25 mouse cellular contexts compared by ENCODE assay signal in genomic region chr11:4271544-4271943, GRCm38 (mm10). TPM values are rescaled to one million over a fixed set of nuclear protein-coding genes. Genes with fewer than 3 reads are reported as not detected.
DNase-seq lines count a peak whose midpoint lies in the region; ATAC-seq and TF ChIP-seq lines count a peak whose summit lies in the region.
"Had no signal": no experiment of that assay in that cellular context is flagged by ENCODE, and none has a peak within 500 bp of the region (broad histone marks: within the 10 kb centered on the region; RNA-seq: fewer than 3 reads in every experiment).

No protein-coding gene starts in this region.

- H3K4me2 ChIP-seq in hindbrain, postnatal 0 days (ENCODE audit: low read depth, low read length) = no peak overlapping the region
- H3K4me2 ChIP-seq in hindbrain, embryonic 11.5 days (replicated peaks; ENCODE audit: low read depth, low read length) = no peak overlapping the region
- H3K4me2 ChIP-seq: forebrain, embryonic 12.5 days; limb, embryonic 13.5 days had no signal

- H3K4me3 ChIP-seq in hindbrain, postnatal 0 days (ENCODE audit: low read length) = no peak overlapping the region
- H3K4me3 ChIP-seq in hindbrain, embryonic 11.5 days (ENCODE audit: low read depth, low read length) = no peak overlapping the region
- H3K4me3 ChIP-seq in E14TG2a.4 (replicated peaks; ENCODE audit: low read length) = peak overlapping the region; percentile 72
- H3K4me3 ChIP-seq in embryonic fibroblast, embryonic 13.5 days (ENCODE audit: insufficient read depth, low read length) = no peak overlapping the region
- H3K4me3 ChIP-seq: forebrain, embryonic 12.5 days; limb, embryonic 13.5 days had no signal

- peaks cover 11% of the 10 kb centered on the region for H3K27me3 ChIP-seq in hindbrain, postnatal 0 days (ENCODE audit: insufficient read depth, low read length)
- peaks cover 17% of the 10 kb centered on the region for H3K27me3 ChIP-seq in hindbrain, embryonic 11.5 days (ENCODE audit: control insufficient read depth, insufficient read depth, low read length)
- peaks cover 29% of the 10 kb centered on the region for H3K27me3 ChIP-seq in E14TG2a.4 (ENCODE audit: insufficient read depth, low read length)
- H3K27me3 ChIP-seq: Patski had no signal

- DNase-seq in hindbrain, postnatal 0 days (ENCODE audit: low spot score) = no peak
- no peak for DNase-seq in hindbrain, embryonic 11.5 days (ENCODE audit: low spot score)
- peak; percentile 64 for DNase-seq in Muller cell, postnatal 12 days (ENCODE audit: inconsistent ontology term)
- DNase-seq in lung, postnatal 4 days = no peak
- DNase-seq: adrenal gland, adult 8-10 months; cerebellum, adult 8-10 months; cerebellum, postnatal 36 days; kidney, postnatal 25 days; thymus, postnatal 25 days had no signal

- H3K27ac ChIP-seq in hindbrain, postnatal 0 days = no peak overlapping the region
- no peak overlapping the region for H3K27ac ChIP-seq in hindbrain, embryonic 11.5 days (ENCODE audit: low read depth, low read length)
- H3K27ac ChIP-seq in embryonic fibroblast, embryonic 13.5 days (ENCODE audit: insufficient read depth, low read length) = peak overlapping the region; percentile 46
- H3K27ac ChIP-seq: forebrain, embryonic 12.5 days; limb, embryonic 13.5 days; macrophage had no signal

- WGBS in hindbrain, postnatal 0 days = 62% methylated on average over 11 of the region's 11 CpGs
- WGBS in hindbrain, embryonic 11.5 days = 63% methylated on average over 11 of the region's 11 CpGs

- H3K9ac ChIP-seq in hindbrain, postnatal 0 days (replicated peaks; ENCODE audit: low read length) = no peak overlapping the region
- no peak overlapping the region for H3K9ac ChIP-seq in hindbrain, embryonic 11.5 days (ENCODE audit: low read depth, low read length)
- H3K9ac ChIP-seq: forebrain, embryonic 12.5 days; limb, embryonic 13.5 days had no signal

- TF ChIP-seq POLR2A in embryonic fibroblast, embryonic 13.5 days (IDR thresholded peaks at IDR 0.05; ENCODE audit: low read depth, low read length) = 0 out of 2 replicates have a peak, but pooled peaks have one; percentile 1

- H3K36me3 ChIP-seq in hindbrain, postnatal 0 days (ENCODE audit: insufficient read depth, low read length) = no peaks in the 10 kb centered on the region
- no peaks in the 10 kb centered on the region for H3K36me3 ChIP-seq in hindbrain, embryonic 11.5 days (ENCODE audit: control insufficient read depth, insufficient read depth, low read length)
- H3K36me3 ChIP-seq in E14TG2a.4 (ENCODE audit: insufficient read depth, low read length) = peaks cover 20% of the 10 kb centered on the region
- H3K36me3 ChIP-seq: forebrain, embryonic 12.5 days; limb, embryonic 13.5 days had no signal

- peak; percentile 48; the same call in 1 of the 2 replicates for ATAC-seq in hindbrain, postnatal 0 days
- ATAC-seq in hindbrain, embryonic 11.5 days (ENCODE audit: low FRiP score) = no peak
- no peak for ATAC-seq in monocyte, adult 5-6 weeks (replicated peaks; ENCODE audit: insufficient number of reproducible peaks, low FRiP score, low TSS enrichment, poor library complexity, severe bottlenecking)
- ATAC-seq: activated CD4-positive, CD25-positive, alpha-beta regulatory T cell, adult 4 months; hindbrain, embryonic 16.5 days; intestine, embryonic 16.5 days; Patski had no signal

- H3K4me1 ChIP-seq in hindbrain, postnatal 0 days (ENCODE audit: insufficient read depth, low read length) = no peaks in the 10 kb centered on the region
- H3K4me1 ChIP-seq in hindbrain, embryonic 11.5 days (replicated peaks; ENCODE audit: control insufficient read depth, insufficient read depth, low read length) = no peaks in the 10 kb centered on the region
- peaks cover 59% of the 10 kb centered on the region for H3K4me1 ChIP-seq in E14TG2a.4 (replicated peaks; ENCODE audit: low read depth, low read length)
- H3K4me1 ChIP-seq in embryonic fibroblast, embryonic 13.5 days (ENCODE audit: control insufficient read depth, insufficient read depth, low read length) = peaks cover 8% of the 10 kb centered on the region

- no peaks in the 10 kb centered on the region for H3K9me3 ChIP-seq in hindbrain, postnatal 0 days (ENCODE audit: low read length)
- no peaks in the 10 kb centered on the region for H3K9me3 ChIP-seq in hindbrain, embryonic 11.5 days (ENCODE audit: control insufficient read depth, low read length)
- no peaks in the 10 kb centered on the region for H3K9me3 ChIP-seq in E14TG2a.4 (ENCODE audit: low read length)
- H3K9me3 ChIP-seq: forebrain, embryonic 12.5 days; limb, embryonic 13.5 days had no signal

- no peak for TF ChIP-seq CTCF in hindbrain, postnatal 0 days (IDR thresholded peaks at IDR 0.05; ENCODE audit: low read depth)
- TF ChIP-seq CTCF in E14TG2a.4 (conservative IDR thresholded peaks at IDR 0.05; ENCODE audit: low read length) = no peak
- TF ChIP-seq CTCF in embryonic fibroblast, embryonic 13.5 days (IDR thresholded peaks at IDR 0.05; ENCODE audit: borderline replicate concordance, insufficient read depth, low read length) = no peak

RNA-seq across cellular contexts. Expression of gene Lif, which starts 14.2 kb away (rescaled TPM):
- total RNA-seq in hindbrain, postnatal 0 days (2014; rRNA removed) = 0.21 and 0.22 TPM in 2 replicates
- 0.08 and 0.10 TPM in 2 replicates for polyA plus RNA-seq in hindbrain, postnatal 0 days (2015; fragmentation: Nextera tagmentation; extraction: Ambion mirVana)
- not detected in 2 replicates for polyA plus RNA-seq in hindbrain, embryonic 11.5 days (2014; fragmentation: Nextera tagmentation; extraction: Ambion mirVana)
- polyA plus RNA-seq in embryonic fibroblast, embryonic 13.5 days (2011; ENCODE audit: insufficient read length, low read depth, missing spikeins) = 17.0 and 20.3 TPM in 2 replicates
- total RNA-seq in monocyte, adult 5-6 weeks (2017) = 0.29 to 1.1 TPM (median 0.32 TPM) in 3 replicates
- polyA plus RNA-seq: forebrain, embryonic 12.5 days; kidney, embryonic 14.5 days; liver, embryonic 16.5 days; midbrain, postnatal 0 days had no signal

RNA-seq across cellular contexts. Expression of gene Osm, which starts 35.3 kb away (rescaled TPM):
- 0.40 TPM in 1 of 2 replicates, not detected in the other for total RNA-seq in hindbrain, postnatal 0 days (2014; rRNA removed)
- 0.08 TPM in 1 of 2 replicates, not detected in the other for polyA plus RNA-seq in hindbrain, postnatal 0 days (2015; fragmentation: Nextera tagmentation; extraction: Ambion mirVana)
- polyA plus RNA-seq in hindbrain, embryonic 11.5 days (2014; fragmentation: Nextera tagmentation; extraction: Ambion mirVana) = not detected in 2 replicates
- polyA plus RNA-seq in embryonic fibroblast, embryonic 13.5 days (2011; ENCODE audit: insufficient read length, low read depth, missing spikeins) = not detected in 2 replicates
- total RNA-seq in monocyte, adult 5-6 weeks (2017) = 75.5 to 155 TPM (median 106 TPM) in 3 replicates
- total RNA-seq: gastrocnemius, adult 18-20 months; left cerebral cortex, postnatal 14 days had no signal
- polyA plus RNA-seq: C2C12; forebrain, embryonic 12.5 days; hindbrain, embryonic 16.5 days; kidney, embryonic 14.5 days; Patski had no signal

RNA-seq across cellular contexts. Expression of gene Castor1, which starts 53.5 kb away (rescaled TPM):
- 20.6 and 20.7 TPM in 2 replicates for total RNA-seq in hindbrain, postnatal 0 days (2014; rRNA removed)
- polyA plus RNA-seq in hindbrain, postnatal 0 days (2015; fragmentation: Nextera tagmentation; extraction: Ambion mirVana) = 10.6 and 12.4 TPM in 2 replicates
- 2.1 and 3.4 TPM in 2 replicates for polyA plus RNA-seq in hindbrain, embryonic 11.5 days (2014; fragmentation: Nextera tagmentation; extraction: Ambion mirVana)
- 13.9 and 19.1 TPM in 2 replicates for polyA plus RNA-seq in embryonic fibroblast, embryonic 13.5 days (2011; ENCODE audit: insufficient read length, low read depth, missing spikeins)
- 0.64 to 8.6 TPM (median 2.4 TPM) in 3 replicates for total RNA-seq in monocyte, adult 5-6 weeks (2017)

Comparison
In these comparisons a context has a peak if more than half of its experiments do, and no peak if none do; other contexts are left out.
1. RNA of gene Lif, which starts 14.2 kb away (polyA plus RNA-seq): 17.0 to 20.3 TPM in embryonic fibroblast, embryonic 13.5 days; 0.08 to 0.10 TPM in hindbrain, postnatal 0 days and not detected in hindbrain, embryonic 11.5 days; every median in the first group is over 10 times any median in the second.